Mouse (Mus musculus): ENCODE data around the gene Git2. TPM values are rescaled to one million over a fixed set of nuclear protein-coding genes. Genes with fewer than 3 reads are reported as not detected.
A peak's percentile ranks its signal among the peaks of the same experiment; 100 is the strongest.

Git2 gene
- polyA plus RNA-seq, 1 experiment from 2014 or later, result 35.2 TPM

DNA sequence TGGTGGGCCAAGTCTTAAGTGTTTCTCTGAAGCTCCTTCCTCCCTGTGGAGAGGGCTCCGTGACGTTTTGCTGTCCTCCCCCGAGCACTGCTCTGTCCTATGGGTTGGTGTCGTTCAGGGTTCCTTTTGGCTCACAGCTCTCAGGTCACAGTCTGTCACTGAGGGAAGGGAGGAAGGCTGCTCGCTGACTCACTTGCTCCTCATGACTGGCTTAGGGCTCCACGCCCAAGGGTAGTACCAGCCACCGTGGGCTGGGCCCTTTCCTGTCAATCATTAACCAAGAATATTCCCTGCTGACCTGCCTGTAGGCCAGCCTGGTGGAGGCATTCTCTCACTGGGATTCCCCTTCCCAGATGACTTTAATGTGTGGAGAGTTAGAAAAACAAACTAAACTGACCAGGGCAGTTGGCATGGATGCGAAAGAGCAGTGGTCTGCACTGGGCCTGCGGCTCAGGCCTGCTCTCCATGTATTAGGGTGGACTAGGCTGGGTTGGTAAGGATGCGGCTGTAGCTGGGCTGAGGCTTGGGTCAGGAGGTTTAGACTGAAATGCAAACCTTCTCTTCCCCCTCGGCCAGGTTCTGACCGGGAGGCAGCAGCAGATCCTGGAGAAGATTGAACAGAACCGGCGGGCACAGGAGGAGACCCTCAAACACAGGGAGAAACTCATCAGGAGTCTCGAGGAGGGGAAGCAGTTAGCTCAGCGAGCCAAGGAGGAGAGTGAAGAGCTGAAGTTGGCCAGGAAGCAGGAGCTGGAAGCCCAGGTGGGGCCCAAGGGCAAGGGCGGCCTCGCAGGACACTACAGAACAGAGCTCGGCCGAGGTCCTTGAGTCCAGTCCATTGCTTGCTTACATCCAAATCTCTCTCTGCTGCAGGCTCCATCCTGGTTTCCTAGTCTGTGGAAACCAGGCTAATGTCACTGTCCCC is 56.1 kb downstream of the Git2 start:
- DNase-seq (ENCODE audit: low spot score) (no peak), ATAC-seq (ENCODE audit: insufficient number of reproducible peaks, low FRiP score, low TSS enrichment, low read depth) (no peak)
- Histone ChIP-seq H3K27ac (replicated peaks; ENCODE audit: low read depth, low read length) (no peak overlapping the region), H3K9ac (ENCODE audit: low read length) (no peak overlapping the region), H3K4me1 (ENCODE audit: control insufficient read depth, insufficient read depth, low read length) (no peaks in the 10 kb centered on the region), H3K36me3 (ENCODE audit: control insufficient read depth, insufficient read depth, low read length) (peaks cover 39% of the 10 kb centered on the region), H3K9me3 (ENCODE audit: control insufficient read depth, low read length) (no peaks in the 10 kb centered on the region), H3K4me2 (ENCODE audit: low read depth, severe bottlenecking) (no peak overlapping the region), H3K27me3 (ENCODE audit: control insufficient read depth, insufficient read depth, low read length) (no peaks in the 10 kb centered on the region), H3K4me3 (ENCODE audit: low read depth, low read length) (no peak overlapping the region)
- WGBS, result 92% methylated on average over 20 of the region's 20 CpGs

DNA sequence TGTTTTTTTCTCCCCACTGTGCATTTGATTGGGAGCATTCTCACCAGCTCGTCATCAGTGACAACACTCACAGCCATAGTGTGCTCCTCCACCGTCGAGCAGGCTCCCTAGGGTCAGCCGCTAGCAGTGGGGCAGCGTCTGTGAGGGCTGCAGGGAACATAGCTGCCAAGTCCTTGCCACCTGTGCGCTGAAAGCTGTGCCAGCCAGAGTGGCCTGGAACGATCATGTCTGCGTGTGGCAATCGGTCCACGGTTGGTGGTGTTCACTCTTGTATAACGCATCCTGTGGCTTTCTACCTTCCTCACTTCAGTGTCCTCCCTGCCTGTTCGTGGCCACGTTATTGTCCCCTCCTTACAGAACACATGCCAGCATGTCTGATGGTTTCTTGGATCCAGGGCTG is 56.8 kb downstream of the Git2 start:
- no peaks in the 10 kb centered on the region for H3K27me3 ChIP-seq (ENCODE audit: control insufficient read depth, insufficient read depth, low read length)
- ATAC-seq (ENCODE audit: insufficient number of reproducible peaks, low FRiP score, low TSS enrichment, low read depth), result no peak
- H3K4me3 ChIP-seq (ENCODE audit: low read depth, low read length), result no peak overlapping the region
- H3K4me2 ChIP-seq (ENCODE audit: low read depth, severe bottlenecking), result no peak overlapping the region
- 90% methylated on average over 13 of the region's 13 CpGs for WGBS
- peaks cover 39% of the 10 kb centered on the region for H3K36me3 ChIP-seq (ENCODE audit: control insufficient read depth, insufficient read depth, low read length)
- DNase-seq (ENCODE audit: low spot score), result no peak
- no peak overlapping the region for H3K9ac ChIP-seq (ENCODE audit: low read length)
- H3K27ac ChIP-seq (replicated peaks; ENCODE audit: low read depth, low read length), result no peak overlapping the region
- H3K4me1 ChIP-seq (ENCODE audit: control insufficient read depth, insufficient read depth, low read length), result no peaks in the 10 kb centered on the region
- H3K9me3 ChIP-seq (ENCODE audit: control insufficient read depth, low read length), result no peaks in the 10 kb centered on the region

DNA sequence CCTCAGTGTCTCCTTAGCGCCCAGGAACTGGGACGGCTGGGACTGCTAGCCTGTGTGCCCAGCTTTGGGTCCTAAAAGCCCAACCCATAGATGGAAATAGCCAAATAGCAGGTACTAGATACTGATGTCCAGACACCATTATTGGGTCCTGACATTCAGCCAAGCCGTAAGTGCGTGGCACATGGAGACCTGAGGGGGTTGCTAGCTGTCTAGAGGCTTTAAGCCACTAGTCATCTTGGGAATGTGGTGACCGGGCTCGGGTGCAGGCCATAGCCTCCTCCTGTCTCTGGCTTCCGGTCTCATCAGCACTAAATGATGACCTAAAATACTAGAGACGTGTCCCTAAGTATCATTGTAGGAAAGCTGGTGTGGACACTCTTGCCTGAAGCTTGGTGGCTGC is 57.4 kb downstream of the Git2 start:
- Histone ChIP-seq H3K4me1 (ENCODE audit: control insufficient read depth, insufficient read depth, low read length) (no peaks in the 10 kb centered on the region), H3K36me3 (ENCODE audit: control insufficient read depth, insufficient read depth, low read length) (peaks cover 39% of the 10 kb centered on the region), H3K27me3 (ENCODE audit: control insufficient read depth, insufficient read depth, low read length) (no peaks in the 10 kb centered on the region), H3K4me2 (ENCODE audit: low read depth, severe bottlenecking) (no peak overlapping the region), H3K27ac (replicated peaks; ENCODE audit: low read depth, low read length) (no peak overlapping the region), H3K4me3 (ENCODE audit: low read depth, low read length) (no peak overlapping the region), H3K9ac (ENCODE audit: low read length) (no peak overlapping the region), H3K9me3 (ENCODE audit: control insufficient read depth, low read length) (no peaks in the 10 kb centered on the region)
- ATAC-seq (ENCODE audit: insufficient number of reproducible peaks, low FRiP score, low TSS enrichment, low read depth), result no peak
- DNase-seq (ENCODE audit: low spot score), result no peak
- WGBS, result 88% methylated on average over 8 of the region's 8 CpGs

DNA sequence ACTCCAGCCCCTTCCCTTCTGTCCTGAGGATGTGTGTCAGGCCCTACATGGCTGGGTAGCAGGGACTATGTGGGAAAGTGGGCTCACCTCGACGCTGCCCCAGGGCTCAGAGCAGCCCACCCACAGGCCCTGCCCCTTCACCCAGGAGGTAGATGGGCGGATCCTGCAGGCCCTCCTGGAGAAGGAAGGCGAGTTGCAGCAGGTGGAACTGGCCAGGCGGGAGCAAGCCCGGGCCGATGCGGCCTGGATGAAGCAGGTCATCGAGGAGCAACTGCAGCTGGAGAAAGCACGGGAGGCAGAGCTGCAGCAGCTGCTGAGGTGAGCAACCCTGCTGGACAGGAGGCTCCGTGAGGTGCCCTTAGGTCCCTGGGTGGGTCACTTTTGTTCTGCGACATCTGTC is 58.0 kb downstream of the Git2 start:
- H3K4me1 ChIP-seq (ENCODE audit: control insufficient read depth, insufficient read depth, low read length), result no peaks in the 10 kb centered on the region
- 82% methylated on average over 12 of the region's 12 CpGs for WGBS
- no peak overlapping the region for H3K4me3 ChIP-seq (ENCODE audit: low read depth, low read length)
- ATAC-seq (ENCODE audit: insufficient number of reproducible peaks, low FRiP score, low TSS enrichment, low read depth) (no peak), DNase-seq (ENCODE audit: low spot score) (no peak)
- H3K27me3 ChIP-seq (ENCODE audit: control insufficient read depth, insufficient read depth, low read length), result no peaks in the 10 kb centered on the region
- no peak overlapping the region for H3K4me2 ChIP-seq (ENCODE audit: low read depth, severe bottlenecking)
- no peaks in the 10 kb centered on the region for H3K9me3 ChIP-seq (ENCODE audit: control insufficient read depth, low read length)
- H3K9ac ChIP-seq (ENCODE audit: low read length), result no peak overlapping the region
- H3K27ac ChIP-seq (replicated peaks; ENCODE audit: low read depth, low read length), result no peak overlapping the region
- H3K36me3 ChIP-seq (ENCODE audit: control insufficient read depth, insufficient read depth, low read length), result peaks cover 39% of the 10 kb centered on the region

DNA sequence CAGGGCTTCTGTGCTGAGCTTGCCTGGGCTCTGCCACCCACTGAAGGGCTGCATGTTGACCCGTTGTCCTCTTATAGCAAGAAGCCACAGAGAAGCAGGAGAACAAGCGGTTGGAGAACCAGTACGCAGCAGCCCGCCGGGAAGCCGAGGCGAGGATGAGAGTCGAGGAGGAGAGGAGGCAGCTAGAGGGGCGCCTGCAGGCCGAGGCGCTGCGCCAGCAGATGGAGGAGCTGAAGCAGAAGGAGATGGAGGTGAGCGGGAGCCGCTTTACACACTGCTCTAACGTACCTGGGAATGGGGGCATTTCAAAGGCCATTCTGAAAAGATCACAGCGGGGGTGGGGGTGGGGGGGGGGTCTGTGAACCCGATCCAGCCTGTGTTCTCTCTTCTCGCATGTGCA is 60.8 kb downstream of the Git2 start:
- Histone ChIP-seq H3K4me2 (ENCODE audit: low read depth, severe bottlenecking) (no peak overlapping the region), H3K9ac (ENCODE audit: low read length) (no peak overlapping the region), H3K27me3 (ENCODE audit: control insufficient read depth, insufficient read depth, low read length) (no peaks in the 10 kb centered on the region), H3K4me3 (ENCODE audit: low read depth, low read length) (no peak overlapping the region), H3K27ac (replicated peaks; ENCODE audit: low read depth, low read length) (no peak overlapping the region), H3K9me3 (ENCODE audit: control insufficient read depth, low read length) (no peaks in the 10 kb centered on the region), H3K36me3 (ENCODE audit: control insufficient read depth, insufficient read depth, low read length) (peaks cover 37% of the 10 kb centered on the region), H3K4me1 (ENCODE audit: control insufficient read depth, insufficient read depth, low read length) (no peaks in the 10 kb centered on the region)
- no peak for DNase-seq (ENCODE audit: low spot score)
- no peak for ATAC-seq (ENCODE audit: insufficient number of reproducible peaks, low FRiP score, low TSS enrichment, low read depth)
- 91% methylated on average over 18 of the region's 18 CpGs for WGBS

DNA sequence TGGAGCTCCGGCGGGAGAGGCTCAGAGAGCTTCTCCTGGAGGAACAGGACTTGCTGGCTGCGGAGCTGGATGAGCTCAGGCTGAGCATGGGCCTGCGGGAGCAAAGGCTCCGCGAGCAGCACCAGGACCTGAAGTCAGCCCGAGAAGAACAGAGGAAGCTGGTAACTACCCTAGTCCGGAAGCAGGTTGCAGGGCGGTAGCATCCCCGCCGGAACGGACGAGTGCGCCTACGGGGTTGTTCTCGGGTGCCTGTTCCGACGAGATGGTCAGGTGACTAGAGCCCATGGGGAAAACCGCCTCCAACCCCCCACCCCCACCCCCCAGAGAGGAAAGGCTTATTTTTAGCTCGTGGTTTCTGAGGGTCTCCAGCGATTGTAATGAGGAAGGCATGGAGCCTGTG is 66.0 kb downstream of the Git2 start:
- H3K9me3 ChIP-seq (ENCODE audit: control insufficient read depth, low read length), result no peaks in the 10 kb centered on the region
- 94% methylated on average over 21 of the region's 21 CpGs for WGBS
- no peak overlapping the region for H3K4me2 ChIP-seq (ENCODE audit: low read depth, severe bottlenecking)
- no peak for DNase-seq (ENCODE audit: low spot score)
- no peak overlapping the region for H3K9ac ChIP-seq (ENCODE audit: low read length)
- no peak overlapping the region for H3K4me3 ChIP-seq (ENCODE audit: low read depth, low read length)
- H3K27ac ChIP-seq (replicated peaks; ENCODE audit: low read depth, low read length), result no peak overlapping the region
- H3K27me3 ChIP-seq (ENCODE audit: control insufficient read depth, insufficient read depth, low read length), result no peaks in the 10 kb centered on the region
- no peak for ATAC-seq (ENCODE audit: insufficient number of reproducible peaks, low FRiP score, low TSS enrichment, low read depth)
- 0 out of 2 replicates have a peak, but pooled peaks cover 3% of the 10 kb centered on the region for H3K4me1 ChIP-seq (ENCODE audit: control insufficient read depth, insufficient read depth, low read length)
- H3K36me3 ChIP-seq (ENCODE audit: control insufficient read depth, insufficient read depth, low read length), result peaks cover 11% of the 10 kb centered on the region

DNA sequence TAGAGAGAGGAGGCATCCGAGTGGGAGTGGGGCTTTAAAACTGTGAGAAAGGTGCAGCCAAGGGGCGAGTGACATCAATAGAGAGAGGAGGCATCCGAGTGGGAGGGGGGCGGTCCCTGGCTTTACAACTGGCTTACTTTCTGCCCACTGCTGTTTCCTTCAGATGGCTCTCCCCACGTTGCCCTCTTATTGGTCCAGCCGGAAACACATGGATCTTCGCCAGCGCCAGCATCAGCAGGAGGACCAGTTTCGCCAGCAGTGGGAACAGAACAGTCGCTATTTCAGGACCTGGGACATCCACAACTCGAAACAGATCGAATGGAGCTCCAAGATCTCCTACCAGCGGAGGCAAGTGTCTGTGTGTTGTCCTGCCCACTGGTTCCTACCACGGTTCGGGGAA is 66.8 kb downstream of the Git2 start:
- Histone ChIP-seq H3K9me3 (ENCODE audit: control insufficient read depth, low read length) (no peaks in the 10 kb centered on the region), H3K9ac (ENCODE audit: low read length) (no peak overlapping the region), H3K27ac (replicated peaks; ENCODE audit: low read depth, low read length) (no peak overlapping the region), H3K4me3 (ENCODE audit: low read depth, low read length) (peak overlapping the region; percentile 88), H3K36me3 (ENCODE audit: control insufficient read depth, insufficient read depth, low read length) (peaks cover 11% of the 10 kb centered on the region), H3K27me3 (ENCODE audit: control insufficient read depth, insufficient read depth, low read length) (no peaks in the 10 kb centered on the region), H3K4me2 (ENCODE audit: low read depth, severe bottlenecking) (peak overlapping the region; percentile 61), H3K4me1 (ENCODE audit: control insufficient read depth, insufficient read depth, low read length) (0 out of 2 replicates have a peak, but pooled peaks cover 3% of the 10 kb centered on the region)
- 57% methylated on average over 15 of the region's 15 CpGs for WGBS
- ATAC-seq (ENCODE audit: insufficient number of reproducible peaks, low FRiP score, low TSS enrichment, low read depth) (no peak), DNase-seq (ENCODE audit: low spot score) (no peak)

DNA sequence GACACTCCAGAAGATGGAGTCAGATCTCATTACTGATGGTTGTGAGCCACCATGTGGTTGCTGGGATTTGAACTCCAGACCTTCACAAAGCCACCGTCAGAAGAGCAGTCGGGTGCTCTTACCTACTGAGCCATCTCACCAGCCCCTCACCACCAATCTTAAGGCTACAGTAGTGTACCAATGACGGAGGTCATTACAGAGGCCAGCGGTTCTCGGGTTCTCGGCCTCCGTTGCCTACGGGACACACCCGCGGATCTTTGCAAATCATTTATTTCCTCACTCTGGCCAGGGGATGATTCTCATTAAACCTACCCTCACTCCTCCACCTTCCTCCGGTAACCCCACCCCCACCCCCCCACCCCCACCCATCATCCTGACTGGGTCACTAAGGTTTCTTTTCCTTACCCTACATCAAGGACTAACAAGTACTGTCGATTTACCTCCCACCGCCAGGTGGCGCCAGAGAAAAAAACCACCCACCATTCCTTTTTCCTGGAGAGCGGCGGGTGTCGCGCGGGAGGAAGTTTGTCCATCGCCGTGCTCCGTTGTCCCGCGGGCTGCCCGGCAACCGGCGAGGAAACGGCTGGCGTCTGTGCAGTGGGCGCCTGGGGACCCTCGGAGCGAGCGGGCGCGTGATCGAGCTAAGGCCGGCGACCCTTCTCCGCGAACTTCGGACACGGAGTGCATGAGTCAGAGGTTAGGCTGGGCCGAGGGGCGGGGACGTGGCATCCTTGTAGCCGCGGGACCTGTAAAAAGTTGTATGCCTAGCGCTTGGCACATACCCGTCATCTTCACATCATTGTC is 67.8 kb downstream of the Git2 start, which contains the start of gene Tchp:
TSS of gene Tchp (plus strand) at position 496 of the 804 bp plus-strand sequence.
- DNase-seq (ENCODE audit: low spot score), result peak; percentile 99
- H3K4me3 ChIP-seq (ENCODE audit: low read depth, low read length), result peak within 1 kb of the TSS; percentile 88
- 0 out of 2 replicates have a peak, but pooled peaks cover 3% of the 10 kb centered on the region for H3K4me1 ChIP-seq (ENCODE audit: control insufficient read depth, insufficient read depth, low read length)
- no peak within 1 kb of the TSS for H3K27ac ChIP-seq (replicated peaks; ENCODE audit: low read depth, low read length)
- H3K9ac ChIP-seq (ENCODE audit: low read length), result peak within 1 kb of the TSS; percentile 72
- H3K9me3 ChIP-seq (ENCODE audit: control insufficient read depth, low read length), result no peaks in the 10 kb centered on the region
- peak within 1 kb of the TSS; percentile 61 for H3K4me2 ChIP-seq (ENCODE audit: low read depth, severe bottlenecking)
- ATAC-seq (ENCODE audit: insufficient number of reproducible peaks, low FRiP score, low TSS enrichment, low read depth), result peak; percentile 71
- H3K36me3 ChIP-seq (ENCODE audit: control insufficient read depth, insufficient read depth, low read length), result peaks cover 10% of the 10 kb centered on the region
- H3K27me3 ChIP-seq (ENCODE audit: control insufficient read depth, insufficient read depth, low read length), result no peaks in the 10 kb centered on the region
- 2% methylated on average over 49 of the region's 49 CpGs for WGBS

All from limb, embryonic 11.5 days (tissue).